Mouse (Mus musculus): Measurements from ENCODE around the gene Tarsl2.

- TF ChIP-seq CTCF (IDR thresholded peaks at IDR 0.05; ENCODE audit: extremely low read depth, insufficient read depth, insufficient read length, insufficient replicate concordance) (no peak), POLR2A (IDR thresholded peaks at IDR 0.05; ENCODE audit: low read depth, low read length) (no peak)
Observed at GRCm38 (mm10) chr7:65639821-65640382, 4.8 kb upstream of the Tarsl2 start.

All from spleen, adult 2 months (tissue).